10 mouse cellular contexts compared by ENCODE assay signal in the genomic region with DNA sequence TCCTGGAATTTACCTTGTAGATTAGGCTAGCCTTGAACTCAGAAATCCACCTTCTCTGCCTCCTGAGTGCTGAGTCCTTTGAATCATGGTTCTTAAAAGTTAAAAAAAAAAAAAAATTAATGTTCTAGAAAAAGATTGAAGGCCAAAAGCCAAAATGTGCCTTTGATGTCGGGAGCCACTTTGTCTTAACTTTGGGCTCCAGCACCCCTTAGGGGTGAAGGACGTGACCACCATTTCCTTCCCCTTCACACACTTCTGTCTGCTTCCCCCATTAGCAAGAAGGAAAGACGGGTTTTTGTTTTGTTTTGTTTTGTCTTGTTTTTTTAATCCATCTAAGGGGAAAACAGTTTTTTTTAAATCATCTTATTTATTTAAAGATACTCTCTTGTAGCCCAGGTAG. TPM values are rescaled to one million over a fixed set of nuclear protein-coding genes. Genes with fewer than 3 reads are reported as not detected.
DNase-seq lines count a peak whose midpoint lies in the region; ATAC-seq and TF ChIP-seq lines count a peak whose summit lies in the region.
"Had no signal": no experiment of that assay in that cellular context is flagged by ENCODE, and none has a peak within 500 bp of the region (broad histone marks: within the 10 kb centered on the region; RNA-seq: fewer than 3 reads in every experiment).

No protein-coding gene starts in this region.

- H3K9ac ChIP-seq in limb, embryonic 15.5 days: no peak overlapping the region
- peak overlapping the region; percentile 64 for H3K9ac ChIP-seq in MEL (ENCODE audit: control insufficient read depth, low read depth, low read length, poor library complexity, severe bottlenecking)
- no peak overlapping the region for H3K9ac ChIP-seq in liver, embryonic 15.5 days
- H3K9ac ChIP-seq: limb, embryonic 13.5 days had no signal

- WGBS in limb, embryonic 15.5 days: 82% methylated on average over 3 of the region's 3 CpGs
- WGBS in limb, embryonic 10.5 days: 83% methylated on average over 3 of the region's 3 CpGs
- 42% methylated on average over 3 of the region's 3 CpGs for whole genome bisulfite sequencing in liver, embryonic 15.5 days (ENCODE audit: insufficient replicate concordance)

- no peaks in the 10 kb centered on the region for H3K9me3 ChIP-seq in limb, embryonic 15.5 days
- H3K9me3 ChIP-seq in limb, embryonic 10.5 days (replicated peaks): no peaks in the 10 kb centered on the region
- no peaks in the 10 kb centered on the region for H3K9me3 ChIP-seq in MEL (replicated peaks; ENCODE audit: insufficient read depth, low read length)
- no peaks in the 10 kb centered on the region for H3K9me3 ChIP-seq in liver, embryonic 15.5 days (replicated peaks)
- H3K9me3 ChIP-seq: limb, embryonic 13.5 days had no signal

- TF ChIP-seq RAD21 in MEL (IDR thresholded peaks at IDR 0.05; ENCODE audit: low read depth, low read length): no peak

- TF ChIP-seq CTCF in MEL (IDR thresholded peaks at IDR 0.05 in 2 of 3, conservative IDR thresholded peaks at IDR 0.05 in 1 of 3; ENCODE audit: control insufficient read depth in 1 of 3, insufficient read depth in 1 of 3, low read depth in 2 of 3, low read length in 3 of 3, poor library complexity in 1 of 3, severe bottlenecking in 1 of 3): no peak

- no peaks in the 10 kb centered on the region for H3K79me2 ChIP-seq in MEL (ENCODE audit: control insufficient read depth, insufficient read depth, low read length, poor library complexity)

- no peak for ATAC-seq in limb, embryonic 15.5 days (ENCODE audit: insufficient number of reproducible peaks, low FRiP score, low TSS enrichment, low read depth)
- ATAC-seq in liver, embryonic 15.5 days (ENCODE audit: insufficient read depth): no peak

- H3K4me2 ChIP-seq in limb, embryonic 15.5 days: no peak overlapping the region
- peak overlapping the region; percentile 75; the same call in 1 of the 2 replicates for H3K4me2 ChIP-seq in liver, embryonic 15.5 days

- H3K27me3 ChIP-seq in limb, embryonic 15.5 days: no peaks in the 10 kb centered on the region
- H3K27me3 ChIP-seq in limb, embryonic 10.5 days (ENCODE audit: low read depth, poor library complexity, severe bottlenecking): peaks cover 6% of the 10 kb centered on the region; the same call in 1 of the 2 replicates
- no peaks in the 10 kb centered on the region for H3K27me3 ChIP-seq in MEL (ENCODE audit: control insufficient read depth in 1 of 2, insufficient read depth in 2 of 2, low read length in 2 of 2)
- H3K27me3 ChIP-seq in liver, embryonic 15.5 days: no peaks in the 10 kb centered on the region
- H3K27me3 ChIP-seq: limb, embryonic 13.5 days had no signal

- no peak for TF ChIP-seq POLR2A in MEL (IDR thresholded peaks at IDR 0.05; ENCODE audit: control insufficient read depth in 1 of 2, insufficient read depth in 1 of 2, low read depth in 1 of 2, low read length in 2 of 2, poor library complexity in 1 of 2)

- DNase-seq in adrenal gland, adult (ENCODE audit: inconsistent age in 2 of 2, low spot score in 1 of 2): peak; percentile 43 to 75
- DNase-seq in adrenal gland, postnatal 10 days: no peak
- no peak for DNase-seq in limb, embryonic 10.5 days (ENCODE audit: low spot score)
- DNase-seq in MEL (ENCODE audit: low read depth, low spot score): no peak
- no peak for DNase-seq in right cerebral cortex, adult 2 months (ENCODE audit: low spot score in 2 of 2)
- DNase-seq in urinary bladder, postnatal 36 days (ENCODE audit: low spot score in 2 of 2): no peak
- DNase-seq: cerebellum, adult 8-10 months had no signal

- 0 out of 2 replicates have a peak overlapping the region, but pooled peaks have one; percentile 75 for H3K27ac ChIP-seq in limb, embryonic 15.5 days
- no peak overlapping the region for H3K27ac ChIP-seq in limb, embryonic 10.5 days
- H3K27ac ChIP-seq in MEL (ENCODE audit: control insufficient read depth, low read depth, low read length): peak overlapping the region; percentile 98
- H3K27ac ChIP-seq in liver, embryonic 15.5 days (replicated peaks): peak overlapping the region; percentile 82

- peaks cover 46% of the 10 kb centered on the region for H3K4me1 ChIP-seq in limb, embryonic 15.5 days
- H3K4me1 ChIP-seq in limb, embryonic 10.5 days: peaks cover 49% of the 10 kb centered on the region
- peaks cover 22 to 44% of the 10 kb centered on the region in 2 experiments for H3K4me1 ChIP-seq in MEL (ENCODE audit: control insufficient read depth in 1 of 2, insufficient read depth in 2 of 2, low read length in 2 of 2)
- H3K4me1 ChIP-seq in liver, embryonic 15.5 days (replicated peaks): peaks cover 74% of the 10 kb centered on the region

- no peak overlapping the region for H3K4me3 ChIP-seq in limb, embryonic 15.5 days
- no peak overlapping the region for H3K4me3 ChIP-seq in limb, embryonic 10.5 days
- peak overlapping the region; percentile 57 to 71; a peak in 2 of 4 replicates for H3K4me3 ChIP-seq in MEL (ENCODE audit: control insufficient read depth in 1 of 2, insufficient read depth in 1 of 2, low read depth in 2 of 2, low read length in 2 of 2)
- no peak overlapping the region for H3K4me3 ChIP-seq in liver, embryonic 15.5 days (replicated peaks)

- TF ChIP-seq EP300 in MEL (IDR thresholded peaks at IDR 0.05; ENCODE audit: low read depth in 1 of 2, low read length in 2 of 2): no peak

- no peaks in the 10 kb centered on the region for H3K36me3 ChIP-seq in limb, embryonic 15.5 days
- H3K36me3 ChIP-seq in limb, embryonic 10.5 days: no peaks in the 10 kb centered on the region
- H3K36me3 ChIP-seq in MEL (ENCODE audit: control insufficient read depth in 1 of 2, insufficient read depth in 2 of 2, low read length in 2 of 2): peaks cover 0 to 33% of the 10 kb centered on the region in 2 experiments; a peak in 2 of 4 replicates
- no peaks in the 10 kb centered on the region for H3K36me3 ChIP-seq in liver, embryonic 15.5 days (replicated peaks)
- H3K36me3 ChIP-seq: limb, embryonic 13.5 days had no signal

TF ChIP-seq in MEL, 35 proteins besides CTCF, POLR2A, EP300 and RAD21:
- TF ChIP-seq USF2 (IDR thresholded peaks at IDR 0.05; ENCODE audit: borderline replicate concordance in 1 of 2, insufficient read depth in 1 of 2, low read depth in 1 of 2, low read length in 2 of 2) (no peak), ZNF384 (IDR thresholded peaks at IDR 0.05; ENCODE audit: low read depth, low read length) (0 out of 2 replicates have a peak, but pooled peaks have one; percentile 54), GATA1 (IDR thresholded peaks at IDR 0.05; ENCODE audit: low read depth, low read length) (no peak)

RNA-seq across cellular contexts. Expression of a gene that starts 48.7 kb away (rescaled TPM):
- total RNA-seq in adrenal gland, postnatal 10 days (2021): 10 to 100 TPM; 39.7 to 53.2 TPM
- polyA plus RNA-seq in limb, embryonic 15.5 days (2015; fragmentation: Nextera tagmentation; extraction: Ambion mirVana): 36.0 and 38.5 TPM in 2 replicates
- polyA plus RNA-seq in limb, embryonic 10.5 days (2016; fragmentation: Nextera tagmentation; extraction: Ambion mirVana): 11.9 and 22.6 TPM in 2 replicates
- total RNA-seq in MEL (2012; rRNA removed): 6.9 and 8.2 TPM in 2 replicates
- 1 to 10 TPM in 1 of 2 experiments, not detected in 1; 8.0 TPM for polyA plus RNA-seq in MEL (2012; ENCODE audit: insufficient read depth in 1 of 2, insufficient read length in 2 of 2, low read depth in 1 of 2, low replicate concordance in 2 of 2, missing spikeins in 1 of 2)
- polyA plus RNA-seq in liver, embryonic 15.5 days (2015; fragmentation: Nextera tagmentation; extraction: Ambion mirVana): 2.8 and 3.1 TPM in 2 replicates

Comparison
In these comparisons a context has a peak if more than half of its experiments do, and no peak if none do; other contexts are left out.
1. DNase-seq: peak in adrenal gland, adult (2 of 2); none in adrenal gland, postnatal 10 days (single experiment), limb, embryonic 10.5 days (single experiment), MEL (single experiment), right cerebral cortex, adult 2 months (0 of 2) and urinary bladder, postnatal 36 days (0 of 2).
2. H3K4me3 ChIP-seq: peak in MEL (2 of 2); none in limb, embryonic 15.5 days (single experiment), limb, embryonic 10.5 days (single experiment) and liver, embryonic 15.5 days (single experiment).